Mouse (Mus musculus) embryo, embryonic 11.5 days (tissue): Measurements from ENCODE around the gene Kir3dl2.
"Not testable (repeated sequence)": the region's sequence is repeated elsewhere in the genome, so short reads cannot be mapped to it uniquely, and the experiment has no call there.

Source experiments
- DNase-seq: peaks from one replicate; pipeline ENCODE4 v3.0.0-alpha.2; 2012; ENCODE audit warnings: low read depth, low spot score

The Kir3dl2 gene

DNA sequence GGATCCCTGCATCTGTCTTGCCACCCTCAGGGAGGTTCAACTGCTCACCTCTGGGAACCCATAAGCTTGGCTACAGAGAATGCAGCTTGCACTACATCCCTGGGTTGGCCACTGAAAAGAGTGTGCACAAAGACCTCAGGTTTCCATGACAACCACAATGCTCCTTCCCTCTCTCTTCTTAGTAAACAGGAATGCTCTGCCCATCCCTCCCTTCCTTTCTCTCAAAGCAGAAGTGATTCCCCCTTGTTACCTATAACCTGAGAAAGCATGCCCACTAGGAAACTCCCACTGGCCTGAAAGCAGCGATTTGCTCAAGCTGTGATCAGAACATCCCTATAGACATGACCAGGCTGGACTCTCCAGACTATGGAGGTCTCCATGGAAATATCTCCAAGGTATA, at the start of gene Kir3dl2:
Gene Kir3dl2, minus strand, starts transcription at position 101 of the 400 bp plus-strand sequence.
- DNase-seq, result not testable (repeated sequence)

DNA sequence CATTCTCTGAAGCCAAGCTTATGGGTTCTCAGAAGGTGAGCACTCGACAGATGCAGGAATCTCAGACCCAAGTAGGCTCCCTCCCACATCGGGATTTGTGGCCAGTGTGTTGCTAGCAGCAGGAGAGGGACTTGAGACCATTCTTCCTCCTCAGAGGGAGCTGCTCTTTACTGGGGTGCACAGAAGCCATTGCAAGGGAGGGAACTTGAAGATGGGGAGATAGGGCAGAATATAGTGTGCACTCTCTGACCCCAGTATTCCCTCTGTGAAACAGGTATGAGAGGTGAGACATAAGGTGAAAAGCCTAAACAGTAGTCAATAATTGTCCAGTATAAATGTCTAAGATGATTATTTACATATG, 47.0 kb upstream of the Kir3dl2 start:
- DNase-seq, result no peak

DNA sequence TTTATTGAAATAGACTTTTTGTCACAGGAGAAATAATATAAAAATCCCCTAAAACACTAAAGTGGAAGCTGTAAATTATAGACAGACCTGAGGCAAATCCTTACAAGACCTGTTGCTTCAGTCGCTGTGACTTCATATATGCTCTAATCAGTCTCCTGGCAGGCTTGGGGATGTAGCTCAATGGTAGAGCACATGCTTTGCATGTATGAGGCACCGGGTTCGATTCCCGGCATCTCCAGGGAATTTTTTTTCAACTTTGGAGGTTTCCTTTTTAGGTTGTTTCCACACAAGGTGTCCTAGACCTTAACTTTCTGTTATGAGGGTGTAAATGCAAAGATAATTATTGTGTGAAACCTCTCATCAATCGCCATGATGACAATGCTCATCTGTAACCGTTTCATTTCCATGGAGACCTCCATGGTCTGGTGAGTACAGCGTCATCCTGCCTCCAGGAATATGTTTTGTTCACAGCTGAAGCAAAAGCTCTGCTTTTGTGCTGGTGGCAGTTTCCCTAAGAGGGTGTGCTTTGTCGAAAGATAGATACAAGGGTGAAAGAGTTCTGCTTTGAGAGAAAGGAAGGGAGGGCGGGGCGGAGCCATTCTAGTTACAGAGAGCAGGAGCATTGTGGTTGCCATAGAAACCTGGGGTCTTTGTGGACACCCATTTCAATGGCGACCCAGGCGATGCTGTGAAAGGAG, 46.5 kb upstream of the Kir3dl2 start, which contains the start of gene Tceal3:
Gene Tceal3, plus strand, starts transcription at position 644 of the 698 bp plus-strand sequence.
- DNase-seq, result no peak

DNA sequence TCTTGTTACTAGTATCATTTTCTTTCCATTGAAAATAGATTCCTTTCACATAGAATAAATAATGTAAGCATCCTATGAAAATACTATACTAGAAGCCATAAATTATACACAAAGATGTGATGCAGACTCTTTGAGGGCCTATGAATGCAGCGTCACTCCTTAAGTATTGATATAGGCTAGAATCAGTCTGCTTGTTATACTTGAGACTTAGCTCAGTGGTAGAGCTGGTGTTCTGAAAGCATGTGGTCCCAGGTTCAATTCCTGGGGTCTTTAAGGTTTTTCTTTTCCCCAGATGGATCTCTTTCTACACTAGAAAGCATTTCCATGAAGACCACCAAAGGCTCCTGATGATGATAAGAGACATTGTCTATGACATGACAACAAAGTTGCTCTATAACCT, 40.8 kb upstream of the Kir3dl2 start:
- no peak for DNase-seq

DNA sequence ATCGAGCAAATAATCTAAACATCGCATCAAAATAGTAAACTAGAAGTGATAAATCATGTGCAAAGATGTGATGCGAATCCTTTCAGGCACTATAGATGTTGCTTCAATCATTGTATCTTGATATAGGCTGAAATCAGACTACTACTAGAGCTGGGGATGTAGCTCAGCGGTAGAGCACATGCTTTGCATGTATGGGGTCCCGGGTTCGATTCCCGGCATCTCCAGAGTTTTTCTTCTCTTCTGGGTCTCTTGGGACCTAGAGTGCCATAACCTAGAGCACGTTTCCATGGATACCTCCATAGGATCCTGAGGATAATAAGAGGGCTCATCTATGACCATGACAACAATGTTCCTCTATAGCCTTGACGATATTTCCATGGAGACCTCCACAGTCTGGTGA, 25.2 kb upstream of the Kir3dl2 start:
- not testable (repeated sequence) for DNase-seq

DNA sequence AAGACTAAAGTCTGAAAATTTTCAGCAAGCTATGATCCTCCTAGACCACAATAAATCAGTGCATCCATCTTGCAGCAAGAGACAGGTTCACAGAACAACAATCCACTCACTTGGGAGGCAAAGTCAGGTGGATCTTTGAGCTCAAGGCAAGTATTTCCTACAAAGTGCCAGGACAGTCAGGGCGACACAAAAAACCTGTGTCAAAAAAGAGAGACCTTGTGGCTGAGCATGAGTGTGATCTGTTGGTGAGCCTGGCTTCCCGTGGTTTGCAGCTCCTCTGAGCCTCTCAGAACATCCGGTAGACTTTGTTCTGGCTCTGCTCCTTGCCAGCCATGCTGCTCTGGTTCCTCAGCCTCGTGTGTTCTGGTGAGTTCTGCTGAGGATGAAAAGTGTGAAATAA, 26.2 kb downstream of the Kir3dl2 start, which contains the start of gene Kir3dl1:
Gene Kir3dl1, plus strand, starts transcription at position 301 of the 400 bp plus-strand sequence.
- DNase-seq, result not testable (repeated sequence)
